Mouse (Mus musculus): ENCODE data around the gene Prl3d3.
"Not testable (repeated sequence)": the region's sequence is repeated elsewhere in the genome, so short reads cannot be mapped to it uniquely, and the experiment has no call there.

Prl3d3 gene

GRCm38 (mm10) chr13:27156490-27156889 is at the start of gene Prl3d3:
Prl3d3 (plus strand) TSS chr13:27156790.
- not testable (repeated sequence) for DNase-seq

GRCm38 (mm10) chr13:27121398-27121797 is 35.2 kb upstream of the Prl3d3 start, which contains the start of gene Prl3d2:
Prl3d2 (plus strand) TSS chr13:27121698.
- DNase-seq = not testable (repeated sequence)

GRCm38 (mm10) chr13:27148264-27148663 is 8.3 kb upstream of the Prl3d3 start:
- no peak for DNase-seq

GRCm38 (mm10) chr13:27196359-27196758 is 39.8 kb downstream of the Prl3d3 start, which contains the start of gene Prl3c1:
Prl3c1 (plus strand) TSS chr13:27196659.
- DNase-seq = no peak
